Mouse (Mus musculus): ENCODE data around the gene Gm11084. TPM values are rescaled to one million over a fixed set of nuclear protein-coding genes. Genes with fewer than 3 reads are reported as not detected.
"Not testable (repeated sequence)": the region's sequence is repeated elsewhere in the genome, so short reads cannot be mapped to it uniquely, and the experiment has no call there.

The Gm11084 gene
- total RNA-seq, 2 experiments from 2014 or later, result not detected

DNA sequence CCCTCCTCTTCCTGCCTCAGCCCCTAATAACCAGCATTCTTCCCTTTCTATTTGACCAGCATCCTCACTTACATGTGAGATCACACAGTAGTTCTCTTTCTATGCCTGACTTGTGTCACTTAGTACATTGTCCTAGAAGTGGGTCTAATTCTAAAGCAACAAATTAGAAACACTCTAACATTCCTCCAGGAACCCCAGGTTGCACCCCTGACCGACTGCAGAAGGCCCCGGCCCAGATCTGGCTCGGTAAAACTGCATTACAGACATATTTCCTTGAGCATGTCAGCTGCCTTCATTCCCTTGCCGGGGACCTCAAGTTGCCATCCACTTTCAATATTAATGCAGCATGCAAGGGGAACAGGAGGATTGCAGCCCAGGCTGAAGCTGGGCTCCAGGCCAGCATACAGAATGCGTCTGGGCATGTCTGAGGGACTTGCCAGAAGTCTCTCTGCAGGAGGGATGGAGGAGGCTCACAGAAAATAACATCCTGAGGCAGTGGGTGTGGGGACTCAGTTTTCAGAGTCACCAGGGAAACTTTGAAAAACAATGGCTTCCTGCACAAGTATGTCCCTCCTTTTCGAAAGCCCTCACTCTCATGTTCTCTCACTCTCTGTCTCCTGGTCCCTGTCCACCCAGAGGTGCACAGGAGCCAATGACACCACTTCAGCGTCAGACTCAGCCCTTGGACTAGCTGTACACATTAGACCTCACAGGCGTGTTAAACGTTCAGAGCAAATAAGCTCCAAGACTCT, 9.0 kb upstream of the Gm11084 start:
- no peak for DNase-seq (ENCODE audit: low spot score in 2 of 2)

DNA sequence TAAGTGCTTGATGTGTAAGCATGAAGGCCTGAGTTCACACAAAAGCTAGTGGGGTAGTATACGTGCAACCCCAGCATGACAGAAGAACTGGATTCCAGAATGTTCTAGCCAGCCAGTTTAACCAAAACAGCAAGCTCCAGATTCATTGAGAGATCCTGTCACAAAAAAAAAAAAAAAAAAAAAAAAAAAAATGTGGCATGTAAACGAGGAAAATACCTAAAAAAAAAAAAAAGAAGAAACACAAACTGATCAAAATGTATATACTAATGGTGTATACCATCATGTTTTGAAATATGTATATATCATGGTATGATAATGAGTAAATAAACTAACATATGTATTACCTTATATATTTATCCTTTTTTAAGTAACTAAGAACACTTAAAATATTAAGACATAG, 7.6 kb upstream of the Gm11084 start:
- DNase-seq (ENCODE audit: low spot score in 2 of 2), result no peak

DNA sequence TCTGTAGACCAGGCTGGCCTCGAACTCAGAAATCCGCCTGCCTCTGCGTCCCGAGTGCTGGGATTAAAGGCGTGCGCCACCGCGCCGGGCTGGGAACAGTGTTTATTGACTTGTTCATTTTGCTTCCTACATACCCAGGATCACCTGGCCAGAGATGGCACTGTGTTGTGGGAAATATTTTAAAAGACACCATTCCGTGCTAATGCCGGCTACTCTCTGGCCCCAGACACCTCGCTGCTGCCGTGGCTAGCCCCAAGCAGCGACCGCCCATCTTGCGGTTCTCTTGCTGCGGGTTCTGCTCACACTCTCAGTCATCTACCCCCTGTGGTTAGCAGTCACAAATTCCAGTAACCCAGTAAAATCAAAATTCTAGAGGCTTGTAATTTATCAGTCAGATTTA, 6.0 kb upstream of the Gm11084 start:
- no peak for DNase-seq (ENCODE audit: low spot score in 2 of 2)

DNA sequence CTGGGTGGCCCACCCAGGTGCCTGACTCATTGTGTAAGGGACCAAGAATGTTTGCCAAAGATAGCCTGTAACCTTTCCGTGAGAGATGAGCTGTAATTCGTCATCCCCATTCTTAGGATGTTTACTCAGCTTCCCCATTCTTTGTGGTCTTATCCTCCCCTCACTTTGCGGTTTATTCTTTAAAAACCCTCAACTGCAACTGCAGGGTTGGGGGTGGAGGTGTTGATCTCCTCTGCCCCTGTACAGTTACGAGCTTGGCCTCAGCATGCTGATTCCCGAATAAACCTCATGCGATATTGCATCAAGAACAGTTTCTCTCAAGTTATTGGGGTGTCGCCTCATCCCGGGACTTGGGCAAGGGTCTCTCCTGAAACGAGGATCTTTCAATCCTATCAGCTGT, 2.4 kb upstream of the Gm11084 start:
- not testable (repeated sequence) for DNase-seq (ENCODE audit: low spot score in 2 of 2)

DNA sequence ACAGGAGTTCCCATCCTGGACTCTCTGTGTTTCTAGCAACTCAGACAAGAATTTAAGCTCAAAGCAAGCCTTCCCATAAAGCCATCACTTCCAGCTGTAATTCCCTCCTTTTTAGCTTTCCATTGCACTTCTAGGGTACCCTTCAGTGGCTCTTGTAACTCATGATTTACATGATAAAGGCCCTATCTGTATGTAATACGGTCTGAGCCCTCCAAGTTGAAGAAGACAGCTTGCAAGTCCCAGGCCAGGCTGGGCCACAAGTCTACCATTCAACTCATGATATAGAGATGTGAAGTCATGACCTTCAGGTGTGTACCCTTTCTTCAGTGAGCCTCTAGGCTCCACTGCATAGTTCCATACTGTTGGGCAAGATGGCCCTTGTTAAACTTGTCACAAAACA, 1.0 kb downstream of the Gm11084 start:
- no peak for DNase-seq (ENCODE audit: low spot score in 2 of 2)

- DNase-seq (ENCODE audit: low spot score in 2 of 2), result no peak
These were observed 1.7 kb downstream of the Gm11084 start for GRCm38 (mm10) chr2:72984806-72985205.

DNA sequence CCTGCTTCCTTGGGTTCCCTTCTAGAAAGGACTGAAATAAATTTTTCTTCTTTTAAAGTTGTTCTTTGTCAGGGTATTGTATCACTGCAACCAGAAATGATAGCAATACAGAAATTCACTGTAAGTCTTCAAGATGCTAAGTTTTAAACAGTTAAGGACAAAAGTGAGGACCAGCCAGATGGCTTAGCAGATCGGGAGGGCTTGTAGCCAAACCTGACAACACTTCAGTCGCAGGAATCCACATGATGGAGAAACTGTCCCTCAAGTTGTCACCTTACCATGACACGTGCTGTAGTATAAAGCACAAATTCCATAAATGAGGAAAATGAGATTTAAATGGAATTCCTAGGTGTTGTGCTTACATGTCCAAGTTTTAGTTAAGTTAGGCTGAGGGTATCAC, 3.3 kb downstream of the Gm11084 start:
- no peak for DNase-seq (ENCODE audit: low spot score in 2 of 2)

GRCm38 (mm10) chr2:72982110-72982785, 4.3 kb downstream of the Gm11084 start:
- DNase-seq (ENCODE audit: low spot score in 2 of 2), result no peak

DNA sequence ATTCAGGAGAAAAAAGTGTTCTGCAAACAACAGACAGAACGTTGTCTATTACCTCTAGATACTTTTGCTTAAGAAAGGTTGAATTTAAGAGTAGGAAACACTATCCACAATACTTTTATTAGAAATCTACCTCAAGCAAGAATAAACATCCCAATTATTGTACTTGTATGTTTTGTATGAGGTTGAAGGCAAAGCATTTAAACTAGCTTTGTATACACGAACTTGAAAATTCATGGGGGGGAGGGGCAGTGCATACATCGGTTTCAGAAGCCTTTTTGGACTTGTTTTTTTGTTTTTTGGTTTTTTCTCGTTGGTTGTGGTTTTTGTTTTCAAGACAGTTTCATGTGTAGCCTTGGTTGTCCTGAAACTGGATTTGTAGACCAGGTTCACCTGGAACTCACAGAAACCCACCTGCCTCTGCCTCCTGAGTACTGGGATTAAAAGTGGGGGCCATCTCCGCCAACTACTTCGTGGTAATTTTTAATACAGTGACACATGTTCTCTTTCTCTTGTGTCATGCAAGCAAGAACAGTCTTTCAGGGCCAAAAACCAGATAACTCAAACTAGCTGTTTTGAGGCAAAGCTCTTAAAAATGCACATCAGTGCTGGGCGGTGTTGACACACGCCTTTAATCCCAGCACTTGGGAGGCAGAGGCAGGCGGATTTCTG, 4.9 kb downstream of the Gm11084 start:
- no peak for DNase-seq (ENCODE audit: low spot score in 2 of 2)

GRCm38 (mm10) chr2:72981075-72981420, 5.5 kb downstream of the Gm11084 start:
- DNase-seq (ENCODE audit: low spot score in 2 of 2), result no peak

DNA sequence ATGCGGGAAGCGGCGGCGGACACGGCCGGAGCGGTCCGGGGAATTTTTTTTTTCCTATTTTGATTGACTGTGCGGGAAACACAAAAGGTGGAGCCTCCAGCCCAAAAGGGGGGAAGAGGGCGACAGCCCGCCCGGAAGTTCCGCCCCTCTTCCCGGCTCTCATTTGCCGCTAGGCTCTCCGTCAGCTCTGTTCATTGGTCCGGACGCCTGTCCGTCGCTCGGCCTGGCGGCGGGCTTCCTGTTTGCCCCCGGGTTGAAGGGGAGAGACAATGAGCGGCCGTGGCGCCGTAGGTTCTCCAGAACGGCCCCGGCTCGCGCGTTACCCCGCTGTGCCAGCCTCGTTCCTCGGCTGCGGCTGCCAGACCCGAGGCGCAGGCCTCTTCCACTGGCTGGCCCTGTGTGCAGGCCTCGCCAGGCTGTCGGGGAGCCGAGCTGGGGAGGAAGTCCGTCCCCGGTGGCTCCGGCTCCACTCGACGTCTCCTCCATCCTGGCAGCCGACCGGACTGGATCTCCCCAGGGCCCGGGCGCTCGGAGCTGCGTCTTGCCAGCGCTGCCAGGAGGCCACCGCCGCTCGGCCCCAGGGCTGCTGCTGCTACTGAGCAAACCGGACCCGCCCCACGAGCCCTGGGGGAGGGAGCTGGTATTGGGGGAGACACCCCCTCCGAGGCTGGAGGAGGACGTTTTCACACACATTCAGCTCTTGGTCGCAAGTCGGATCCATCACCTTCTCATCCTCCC, 6.0 kb downstream of the Gm11084 start, which contains the start of gene Sp3:
Gene Sp3 (minus strand): TSS at position 110 of the 738 bp plus-strand sequence.
- DNase-seq (ENCODE audit: low spot score in 2 of 2), result peak; percentile 89 to 93

- peak; percentile 59 to 82 for DNase-seq (ENCODE audit: low spot score in 2 of 2)
These were observed 6.9 kb downstream of the Gm11084 start for GRCm38 (mm10) chr2:72979659-72980071.

DNA sequence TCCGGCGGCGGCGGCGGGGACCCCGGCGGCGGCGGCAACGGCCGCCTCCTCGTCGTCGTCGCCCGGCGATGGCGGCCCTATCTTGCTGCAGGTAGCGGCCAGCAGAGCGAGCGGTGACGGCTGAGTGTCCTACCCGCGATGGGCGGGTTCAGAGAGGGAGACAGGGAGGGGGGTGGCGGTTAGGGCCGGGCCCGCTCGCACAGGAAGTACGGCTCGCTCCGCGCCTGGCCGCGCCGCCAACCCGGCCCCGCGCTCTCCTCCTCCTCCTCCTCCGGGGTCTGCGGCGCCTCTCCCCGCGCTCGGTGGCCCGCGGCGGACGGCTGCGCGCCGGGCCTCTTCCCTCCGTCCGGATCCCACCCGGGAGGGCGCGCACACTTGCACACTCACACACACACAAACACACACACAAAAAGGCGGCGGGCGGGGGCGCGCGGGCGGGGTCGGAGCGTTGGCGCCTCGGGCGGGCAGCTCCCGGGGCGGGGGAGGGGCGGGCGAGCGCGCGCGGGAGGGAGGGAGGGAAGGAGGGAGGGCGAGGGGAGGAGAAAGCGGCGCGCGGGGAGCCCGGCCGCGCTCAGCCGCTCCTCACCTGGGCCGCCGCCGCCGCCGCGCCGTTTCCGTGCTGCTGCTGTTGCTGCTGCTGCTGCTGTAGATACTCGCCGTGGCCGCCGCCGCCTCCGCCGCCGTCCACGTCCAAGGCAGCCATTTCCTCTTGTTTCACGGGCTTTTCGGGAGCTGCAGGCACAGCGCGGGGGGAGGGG, 7.4 kb downstream of the Gm11084 start:
- peak; percentile 67 to 80 for DNase-seq (ENCODE audit: low spot score in 2 of 2)

GRCm38 (mm10) chr2:72978473-72978872, 8.0 kb downstream of the Gm11084 start:
- DNase-seq (ENCODE audit: low spot score in 2 of 2), result no peak

GRCm38 (mm10) chr2:72977272-72977671, 9.2 kb downstream of the Gm11084 start:
- no peak for DNase-seq (ENCODE audit: low spot score in 2 of 2)

GRCm38 (mm10) chr2:72976036-72976435, 10.5 kb downstream of the Gm11084 start:
- DNase-seq (ENCODE audit: low spot score in 2 of 2), result no peak

DNA sequence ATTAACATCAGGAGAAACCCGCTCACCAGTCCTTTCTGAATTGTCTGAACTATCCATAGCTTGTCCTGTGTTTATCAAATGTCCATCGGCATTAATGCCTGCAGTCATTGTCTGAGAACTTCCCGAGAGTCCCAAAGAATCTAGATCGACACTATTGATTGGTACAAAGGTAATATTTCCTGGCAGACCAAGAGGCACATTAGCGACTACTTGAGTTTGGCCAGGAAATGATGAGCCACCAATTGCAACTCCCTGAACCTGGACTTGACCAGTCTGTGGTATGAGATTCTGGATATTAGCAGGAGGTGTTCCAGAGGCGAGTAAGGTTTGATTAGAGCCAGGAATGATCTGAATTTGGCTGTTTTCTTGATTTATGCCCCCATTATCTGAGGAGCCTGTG, 15.7 kb downstream of the Gm11084 start:
- DNase-seq (ENCODE audit: low spot score in 2 of 2), result no peak

- no peak for DNase-seq (ENCODE audit: low spot score in 2 of 2)
These were observed 16.2 kb downstream of the Gm11084 start for GRCm38 (mm10) chr2:72970302-72970701.

- no peak for DNase-seq (ENCODE audit: low spot score in 2 of 2)
These were observed 18.0 kb downstream of the Gm11084 start for GRCm38 (mm10) chr2:72968536-72968935.

DNA sequence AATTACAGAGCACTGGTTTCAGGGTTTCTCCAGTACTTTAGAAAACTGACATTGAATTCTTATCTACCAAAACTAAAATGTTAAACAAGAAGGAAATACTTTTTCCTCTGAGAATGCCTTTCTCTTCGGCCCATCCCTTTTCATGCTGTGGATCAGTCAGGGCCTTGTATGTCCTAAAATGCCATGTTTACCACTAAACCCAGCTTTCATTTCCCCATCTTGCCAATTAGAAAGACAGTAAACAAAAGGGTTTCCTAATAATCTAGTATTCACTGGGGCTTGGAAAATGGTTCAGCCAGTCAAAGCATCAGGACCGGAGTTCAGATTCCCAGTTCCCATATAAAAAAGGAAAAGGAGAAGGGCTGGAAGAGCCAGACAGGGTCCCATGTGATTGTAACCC, 21.1 kb downstream of the Gm11084 start:
- no peak for DNase-seq (ENCODE audit: low spot score in 2 of 2)

DNA sequence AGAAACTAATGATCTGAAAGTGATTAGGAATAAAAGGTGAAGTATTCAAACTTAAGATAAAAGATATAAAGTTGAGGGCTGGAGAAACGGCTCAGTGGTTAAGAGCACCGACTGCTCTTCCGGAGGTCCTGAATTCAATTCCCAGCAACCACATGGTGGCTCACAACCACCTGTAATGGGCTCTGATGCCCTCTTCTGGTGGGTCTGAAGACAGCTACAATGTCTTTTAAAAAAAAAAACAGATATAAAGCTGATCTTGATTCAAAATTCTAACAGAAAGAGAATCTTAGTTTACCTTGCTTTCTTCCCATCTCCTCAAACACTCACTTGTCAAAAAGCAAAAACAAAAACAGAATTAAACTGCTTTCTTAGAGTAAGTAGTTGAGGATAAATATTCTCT, 30.1 kb downstream of the Gm11084 start:
- no peak for DNase-seq (ENCODE audit: low spot score in 2 of 2)

Data from adrenal gland, postnatal 4 days (tissue).